Mouse (Mus musculus) ES-CJ7 (cell line): ENCODE measurements around the gene Inf2.

Source experiments
- DNase-seq: peaks from one replicate; pipeline ENCODE4 v3.0.0; 2011; ENCODE audit warnings: low read depth, low spot score

Gene Inf2

DNA sequence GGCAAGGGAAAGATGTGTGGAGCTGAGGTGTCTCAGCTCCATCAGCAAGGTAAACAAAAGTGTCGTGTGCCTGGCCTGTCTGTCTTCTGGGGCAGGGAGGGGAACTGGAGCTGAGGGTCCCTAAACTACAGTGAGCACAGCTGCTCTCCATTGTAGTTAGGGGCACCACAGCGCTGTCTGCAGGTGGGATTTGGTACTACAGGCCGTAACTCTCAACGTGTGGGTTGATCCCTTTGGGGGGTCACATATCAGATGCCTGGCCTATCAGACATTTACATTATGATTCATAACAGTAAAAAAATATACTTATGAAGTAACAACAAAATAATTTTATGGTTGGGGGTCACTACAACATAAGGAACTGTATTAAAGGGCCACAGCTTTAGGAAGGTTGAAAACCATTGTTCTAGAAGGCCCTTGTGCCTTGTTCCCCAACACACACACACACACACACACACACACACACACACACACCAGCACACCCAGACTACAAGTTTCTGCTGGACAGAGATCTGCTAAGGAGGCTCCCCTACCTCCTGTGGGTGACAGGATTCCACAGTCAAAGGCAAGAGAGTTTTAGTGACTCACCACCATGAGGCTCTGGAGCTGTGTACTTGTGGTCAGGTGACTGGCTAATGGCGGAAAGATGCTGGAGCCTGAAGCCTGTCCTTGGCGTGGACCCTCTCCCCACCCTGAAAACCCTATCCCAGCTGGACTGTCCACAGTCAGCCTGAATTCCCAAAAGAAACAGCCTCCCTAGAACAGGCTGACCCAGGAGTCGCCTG is 38.7 kb downstream of the Inf2 start:
- DNase-seq = peak; percentile 43

DNA sequence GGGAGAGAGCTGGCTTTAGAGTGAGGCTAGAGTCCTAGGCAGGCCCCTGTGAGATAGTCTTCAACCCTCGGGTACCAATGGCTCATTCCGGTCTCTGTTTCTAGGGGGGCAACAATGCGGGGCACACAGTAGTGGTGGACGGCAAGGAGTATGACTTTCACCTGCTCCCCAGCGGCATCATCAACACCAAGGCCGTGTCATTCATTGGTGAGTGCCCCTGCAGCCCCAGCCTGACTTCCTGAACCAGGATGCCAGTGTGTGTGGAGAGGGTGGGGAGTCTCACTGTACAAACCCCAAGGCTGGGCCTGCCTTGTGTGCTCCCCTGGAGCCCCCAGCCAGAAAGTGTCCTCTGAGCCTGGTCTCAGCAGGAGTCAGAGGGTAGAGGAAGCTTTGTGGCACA is 39.6 kb downstream of the Inf2 start:
- DNase-seq = no peak

DNA sequence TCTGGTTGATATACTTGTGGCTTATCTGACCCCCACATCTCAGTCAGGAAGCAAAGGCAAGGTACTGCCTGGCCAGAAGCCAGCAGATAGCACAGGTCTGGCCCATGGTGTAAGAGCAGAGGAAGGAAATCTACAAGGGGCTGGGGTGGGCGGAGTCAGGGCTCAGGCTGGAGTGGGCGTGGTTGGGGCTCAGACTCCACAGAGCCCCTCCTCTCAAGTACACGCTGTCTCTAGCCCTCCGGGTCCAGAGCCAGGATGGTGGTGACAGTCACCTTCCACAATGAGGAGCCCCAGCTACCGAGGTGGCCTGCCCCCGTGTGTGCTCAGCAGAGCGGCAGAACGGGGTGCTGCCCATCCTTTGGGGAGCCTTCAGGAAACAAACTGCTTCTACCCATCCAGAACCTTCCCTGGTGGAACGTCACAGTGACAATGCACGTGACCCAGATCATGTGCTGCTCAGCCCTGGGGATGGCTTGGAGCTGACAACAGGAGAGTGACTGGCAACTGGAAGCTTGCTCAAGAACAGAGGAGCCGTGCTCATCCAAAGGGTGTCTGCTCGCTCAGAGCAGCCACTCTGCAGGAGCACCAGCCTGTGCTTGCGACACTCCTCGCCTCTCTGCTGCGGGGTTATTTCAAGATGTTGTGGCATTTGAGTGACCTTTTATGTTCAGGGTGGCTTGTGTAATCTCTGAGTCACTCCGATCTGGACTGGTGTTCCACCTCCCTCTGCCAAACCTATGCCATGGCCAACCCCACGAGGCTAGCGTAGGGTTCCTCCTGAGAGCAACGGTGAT is 40.5 kb downstream of the Inf2 start:
- peak; percentile 79 for DNase-seq

DNA sequence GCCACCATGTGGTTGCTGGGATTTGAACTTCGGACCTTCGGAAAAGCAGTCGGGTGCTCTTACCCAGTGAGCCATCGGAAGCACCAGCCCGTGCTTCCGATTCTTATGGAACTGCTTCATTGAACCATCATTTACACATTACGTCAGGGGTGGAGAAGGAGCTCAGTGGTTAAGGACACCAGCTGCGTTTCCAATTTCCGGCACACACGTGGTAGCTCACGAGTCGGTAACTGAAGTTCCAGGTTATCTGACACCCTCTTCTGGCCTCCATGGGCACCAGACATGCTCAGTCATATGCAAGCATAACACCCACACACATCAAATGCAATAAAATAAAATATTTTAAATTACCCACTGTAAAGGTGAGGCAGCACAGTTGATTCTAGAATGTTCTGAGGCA is 41.4 kb downstream of the Inf2 start:
- DNase-seq = no peak

DNA sequence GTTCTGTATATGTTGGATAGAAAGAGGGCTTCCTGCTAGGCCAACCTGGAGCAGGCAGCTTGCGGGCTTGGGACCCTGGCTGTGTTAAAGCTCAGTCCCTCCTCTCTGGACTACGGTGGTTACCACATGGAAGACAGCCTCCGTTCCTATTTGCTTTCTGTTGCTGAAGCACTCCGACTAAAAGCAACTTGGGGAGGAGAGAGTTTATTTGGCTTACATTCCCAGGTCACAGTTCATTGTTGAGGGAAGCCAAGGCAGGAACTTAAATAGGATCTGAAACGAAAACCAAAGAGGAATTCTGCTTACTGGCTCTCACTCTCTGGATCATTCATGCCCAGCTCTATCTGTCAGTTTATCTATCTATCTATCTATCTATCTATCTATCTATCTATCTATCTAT is 42.2 kb downstream of the Inf2 start:
- DNase-seq = no peak

DNA sequence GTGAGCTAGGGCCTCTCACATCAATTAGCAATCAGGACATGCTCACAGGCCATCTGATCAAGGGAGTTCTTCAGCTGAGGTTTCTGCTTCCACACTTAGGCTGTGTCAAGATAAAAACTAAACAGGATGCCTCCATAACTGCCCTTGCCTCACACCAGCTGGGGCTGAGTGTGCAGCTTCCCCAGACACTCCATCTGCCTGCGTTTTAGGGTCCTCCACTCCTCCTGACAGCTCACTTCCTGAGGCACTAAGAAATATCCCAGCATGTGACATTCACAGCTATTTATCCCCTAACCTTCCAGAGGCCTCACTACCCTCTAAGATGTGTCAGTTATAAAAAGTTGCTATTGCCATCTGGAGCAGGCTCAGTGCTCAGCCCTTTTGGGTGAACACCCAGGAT is 42.9 kb downstream of the Inf2 start:
- no peak for DNase-seq

DNA sequence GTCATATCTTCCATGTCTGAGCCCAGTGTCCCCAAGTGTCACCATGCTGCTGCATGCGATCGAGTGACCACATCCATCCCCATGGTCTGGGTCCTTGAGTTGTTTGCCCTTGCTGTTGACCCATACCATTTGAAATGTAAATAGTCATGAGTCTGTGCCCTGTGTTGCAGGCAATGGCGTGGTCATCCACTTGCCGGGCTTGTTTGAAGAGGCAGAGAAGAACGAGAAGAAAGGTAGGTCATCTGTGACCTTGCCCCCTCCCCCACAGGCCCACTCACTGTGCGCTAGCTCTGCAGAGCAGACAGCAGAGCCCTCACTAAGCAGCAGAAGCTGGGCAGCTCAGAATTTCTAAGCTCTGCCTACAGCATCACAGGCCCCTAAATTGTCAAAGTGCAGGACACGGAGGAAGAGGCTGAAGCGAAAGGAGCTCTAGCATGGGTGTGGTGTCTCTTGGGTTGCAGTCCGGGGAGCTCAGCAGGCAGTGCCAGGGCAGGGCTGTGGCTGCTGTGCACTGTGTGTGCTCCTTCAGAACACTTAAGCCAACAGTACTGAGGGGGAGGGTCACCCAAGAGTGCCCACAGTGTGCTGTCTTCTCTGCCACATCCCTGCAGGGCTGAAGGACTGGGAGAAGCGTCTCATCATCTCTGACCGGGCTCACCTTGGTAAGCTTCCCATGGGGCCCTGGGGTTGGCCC is 43.6 kb downstream of the Inf2 start:
- no peak for DNase-seq

DNA sequence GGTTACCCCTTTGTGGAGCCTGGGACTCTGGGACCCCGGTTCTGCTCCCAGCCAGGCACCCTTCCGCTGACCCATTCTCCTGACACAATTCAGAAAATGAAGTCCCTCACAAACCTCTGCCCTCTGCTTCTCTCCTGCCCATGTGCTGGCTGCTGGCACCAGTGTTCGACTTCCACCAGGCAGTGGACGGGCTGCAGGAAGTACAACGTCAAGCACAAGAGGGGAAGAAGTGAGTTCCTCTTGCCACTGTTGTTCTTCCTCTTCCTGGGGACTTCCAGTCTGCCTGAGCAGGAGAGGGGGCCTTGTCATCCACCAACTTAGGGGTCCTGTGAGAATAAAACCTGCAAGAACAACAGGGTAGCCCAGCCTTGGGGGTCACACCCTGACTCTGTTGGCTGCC is 44.3 kb downstream of the Inf2 start:
- no peak for DNase-seq

DNA sequence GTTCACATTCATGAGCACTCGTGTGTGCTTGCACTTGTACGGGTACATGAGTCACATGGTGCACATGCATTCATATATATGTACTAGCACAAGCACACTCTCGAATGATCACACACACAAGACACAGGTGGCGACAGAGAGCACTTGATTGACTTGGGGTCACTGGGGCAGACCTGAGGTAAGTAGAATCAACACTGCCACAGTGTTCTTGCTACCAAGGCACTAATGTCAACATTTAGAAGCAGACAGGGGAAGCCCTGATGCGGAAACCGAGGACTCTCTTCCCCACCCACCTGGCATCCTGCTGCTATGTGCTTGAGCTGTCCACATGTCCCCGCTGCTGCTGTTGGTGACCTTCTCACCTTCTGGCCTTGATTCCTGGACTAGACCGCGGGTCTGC is 45.1 kb downstream of the Inf2 start:
- DNase-seq = peak; percentile 58

DNA sequence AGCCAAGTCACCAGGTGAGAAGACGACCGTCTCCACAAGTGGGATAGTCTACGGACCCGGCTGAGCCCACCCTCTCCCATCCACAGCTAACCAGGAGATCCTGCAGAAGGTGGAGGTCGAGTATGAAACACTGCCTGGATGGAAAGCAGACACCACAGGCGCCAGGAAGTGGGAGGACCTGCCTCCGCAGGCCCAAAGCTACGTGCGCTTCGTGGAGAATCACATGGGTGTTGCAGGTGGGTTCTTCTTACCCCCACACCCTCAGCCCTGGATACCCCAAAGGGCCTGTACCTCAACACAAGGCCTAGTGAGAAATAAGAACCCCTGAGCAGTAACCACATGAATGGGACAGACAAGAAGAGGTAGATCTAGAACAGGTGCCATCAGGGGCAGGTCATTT is 50.9 kb downstream of the Inf2 start:
- no peak for DNase-seq

DNA sequence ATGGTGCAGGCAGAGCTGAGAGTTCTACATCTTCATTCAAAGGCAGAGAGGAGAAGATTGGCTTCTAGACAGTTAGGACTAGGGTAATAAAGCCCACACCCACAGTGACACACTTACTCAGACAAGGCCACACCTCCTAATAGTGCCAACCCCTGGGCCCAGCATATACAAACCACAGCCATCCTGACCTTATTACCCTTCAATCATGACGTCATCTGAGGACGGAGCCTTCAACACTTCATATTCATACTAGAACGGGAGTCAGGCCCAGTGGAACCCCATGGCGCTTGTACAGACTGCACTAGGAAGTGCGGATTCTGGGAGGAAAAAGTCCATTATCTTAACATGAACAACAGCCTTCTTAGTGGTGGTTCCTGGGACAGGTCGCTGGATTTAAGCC is 54.5 kb downstream of the Inf2 start:
- no peak for DNase-seq

DNA sequence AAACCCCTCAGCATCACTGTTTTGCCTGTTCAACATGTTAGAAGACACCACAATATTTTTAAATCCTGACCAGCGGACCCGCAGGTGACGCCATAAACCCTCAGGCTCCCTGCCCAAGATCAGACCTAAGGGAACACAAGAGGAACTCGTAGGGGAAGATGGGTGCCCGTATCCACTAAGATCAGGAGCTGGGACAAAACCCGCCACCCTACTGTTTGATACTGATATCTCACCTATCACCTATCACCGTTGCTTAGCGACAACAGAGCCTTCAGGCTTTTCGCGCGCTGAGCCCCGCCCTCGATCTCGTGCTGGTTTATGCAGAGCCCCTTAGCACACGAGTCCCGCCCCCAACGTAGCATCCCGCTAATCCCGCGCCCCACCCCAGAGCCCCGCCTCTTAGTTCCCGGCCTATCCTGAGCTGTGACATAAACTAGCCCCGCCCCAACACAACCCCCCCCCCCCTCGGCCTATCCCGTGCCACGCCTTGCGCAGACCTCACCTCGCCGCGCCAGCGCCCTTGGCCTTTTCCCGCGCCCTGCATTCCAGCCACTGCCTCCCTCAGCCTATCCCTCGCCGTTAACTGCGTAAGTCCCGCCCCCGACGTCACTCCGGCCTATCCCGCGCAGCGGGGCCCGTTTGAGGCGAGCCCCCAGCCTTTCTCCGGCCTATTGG is 55.7 kb downstream of the Inf2 start, which contains the start of gene Siva1:
Siva1 (plus strand) TSS at position 500 of the 675 bp plus-strand sequence.
- peak; percentile 99 for DNase-seq

DNA sequence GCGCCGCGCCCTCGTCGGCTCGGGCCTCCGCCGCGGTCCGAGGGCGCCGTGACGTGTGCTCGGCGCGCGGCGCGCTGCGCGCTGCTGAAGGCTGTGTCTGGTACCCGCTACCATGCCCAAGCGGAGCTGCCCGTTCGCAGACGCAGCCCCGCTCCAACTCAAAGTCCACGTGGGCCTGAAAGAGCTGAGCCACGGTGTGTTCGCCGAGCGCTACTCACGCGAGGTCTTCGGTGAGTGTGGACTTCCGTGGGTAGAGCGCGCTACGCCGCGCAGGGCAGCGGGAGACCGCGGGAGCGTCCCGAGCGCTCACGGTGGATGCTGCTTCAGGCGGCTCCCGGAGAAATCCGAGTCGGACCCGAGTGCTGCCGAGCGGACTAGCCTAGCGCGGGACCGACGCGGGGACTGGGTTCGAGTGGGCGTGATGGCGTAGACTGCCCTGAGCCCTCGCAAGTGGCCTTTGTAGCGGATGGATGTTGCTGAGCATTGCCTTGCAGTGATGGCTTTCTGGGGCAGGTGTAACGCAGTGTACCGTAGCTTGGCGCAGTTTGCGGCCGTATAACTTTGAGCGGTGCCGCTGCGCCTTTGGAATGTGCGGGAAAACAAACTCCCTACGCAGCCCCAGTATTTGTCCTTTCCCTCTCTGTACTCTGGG is 56.4 kb downstream of the Inf2 start:
- DNase-seq = no peak

DNA sequence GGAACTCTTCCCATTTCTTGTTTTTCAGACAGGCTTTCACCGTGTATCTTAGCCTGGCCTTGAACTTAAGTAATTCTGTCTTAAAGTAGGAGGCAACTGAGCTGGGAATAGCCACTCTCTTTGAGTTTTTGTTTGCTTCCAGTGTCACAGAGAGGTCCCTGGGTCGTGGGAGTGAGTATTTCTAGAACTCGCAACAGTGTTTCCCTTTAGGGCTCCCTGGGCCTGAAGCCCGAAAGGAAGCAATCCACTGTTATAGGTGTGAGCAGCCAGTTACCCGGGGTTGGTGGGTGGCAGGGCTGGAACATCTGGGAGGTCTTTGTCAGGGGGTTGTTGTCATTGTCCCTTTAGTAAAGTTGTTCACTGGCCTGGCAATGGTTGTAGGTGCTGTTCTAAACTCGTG is 57.6 kb downstream of the Inf2 start:
- no peak for DNase-seq

DNA sequence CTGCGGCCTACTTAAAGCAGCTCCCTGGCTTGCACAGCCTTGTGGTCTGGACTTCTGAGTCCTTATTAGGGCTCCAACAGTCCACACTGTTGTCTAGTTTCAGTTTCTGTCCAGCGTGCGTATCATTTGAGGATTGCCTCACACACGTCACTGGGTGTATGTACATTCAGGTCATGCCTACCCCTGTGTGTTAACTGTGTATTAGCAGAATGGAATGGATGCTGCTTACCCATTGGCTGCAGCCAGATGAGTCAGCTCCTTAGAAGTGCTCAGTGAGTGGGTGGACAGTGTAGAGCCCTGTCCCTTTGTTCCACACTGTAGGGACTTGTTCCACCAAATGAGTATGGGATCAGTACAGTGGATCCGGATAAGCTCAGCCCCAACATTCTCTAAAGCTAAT is 59.5 kb downstream of the Inf2 start:
- DNase-seq = no peak

DNA sequence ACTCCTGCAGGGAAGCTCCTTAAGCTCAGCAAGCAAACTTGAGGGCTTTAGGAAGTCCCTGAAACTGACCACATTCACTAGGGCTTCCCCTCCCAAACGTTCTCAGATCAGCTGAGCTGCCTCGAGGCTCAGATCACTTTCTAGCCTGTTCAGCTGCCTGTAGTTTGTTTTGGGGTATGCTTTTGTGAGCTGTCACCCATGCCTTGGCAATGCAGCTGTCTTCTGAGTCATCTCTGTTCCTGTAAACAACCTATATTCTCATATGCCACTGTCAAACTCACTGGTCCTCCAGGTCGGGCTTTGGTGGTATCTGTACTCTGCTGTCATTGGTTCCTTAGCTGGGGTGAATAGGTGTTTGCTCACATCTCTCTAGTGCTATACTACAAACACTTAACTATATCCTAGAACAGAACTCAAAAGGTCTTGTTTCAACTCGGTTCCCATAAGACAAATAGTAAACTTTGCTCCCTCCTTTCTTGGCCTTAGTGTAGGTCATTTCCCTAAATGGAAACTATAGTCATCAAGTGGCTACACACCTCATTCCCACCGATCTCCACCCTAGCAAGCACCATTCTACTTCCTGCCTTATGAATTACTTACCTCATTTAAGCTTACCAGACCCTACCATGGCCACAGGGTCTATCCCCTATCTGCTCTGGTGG is 63.3 kb downstream of the Inf2 start:
- DNase-seq = no peak

DNA sequence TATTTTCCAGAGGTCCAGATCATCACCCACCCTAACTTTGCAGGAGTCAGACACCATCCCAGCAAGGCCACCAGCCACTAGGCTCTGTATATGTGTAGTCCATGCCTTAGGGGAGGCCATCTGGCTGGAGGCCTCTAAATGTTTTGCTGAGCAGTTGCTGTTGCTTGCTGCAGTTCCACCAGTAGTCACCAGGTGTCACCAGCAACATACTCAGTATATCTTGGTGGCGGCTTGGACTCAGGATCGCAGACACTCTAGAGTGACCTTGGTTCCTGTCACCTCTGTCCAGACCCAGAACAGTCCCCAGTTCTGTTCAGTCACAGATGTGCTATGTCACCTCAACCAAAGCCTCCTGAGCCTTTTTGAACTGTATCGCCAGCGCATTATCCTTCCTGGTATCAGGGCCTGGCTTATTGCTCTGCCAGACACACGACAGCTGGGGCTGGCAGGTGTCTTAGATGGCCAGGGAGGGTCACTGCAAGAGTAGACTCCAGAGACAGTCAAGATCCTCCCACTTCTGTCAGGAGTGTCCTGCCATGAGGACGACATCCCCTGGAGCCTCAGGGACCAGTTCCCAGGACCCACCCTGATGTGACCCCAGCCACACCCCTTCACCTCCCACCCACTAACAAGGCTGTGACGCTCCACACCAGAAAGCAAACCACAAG is 64.7 kb downstream of the Inf2 start:
- DNase-seq = peak; percentile 77

DNA sequence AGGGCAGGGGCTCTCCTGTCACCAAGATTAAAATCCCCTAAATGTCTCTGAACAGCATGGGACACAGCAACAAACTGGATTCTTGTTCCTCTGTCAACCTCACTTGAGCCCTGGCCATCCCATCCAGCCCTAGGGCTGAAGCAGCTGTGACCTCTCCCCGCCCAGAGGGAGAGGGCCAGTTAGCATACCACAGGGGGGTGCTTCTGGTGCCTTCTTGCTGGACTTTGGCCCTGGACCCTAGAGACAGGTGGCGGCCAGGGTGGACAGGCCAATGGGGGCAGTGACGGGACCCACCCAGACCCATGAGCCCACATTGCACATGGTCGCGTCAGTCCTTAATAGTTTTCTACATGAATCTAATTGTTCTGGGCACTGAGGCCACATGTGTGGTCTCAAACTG is 65.5 kb downstream of the Inf2 start:
- DNase-seq = no peak

DNA sequence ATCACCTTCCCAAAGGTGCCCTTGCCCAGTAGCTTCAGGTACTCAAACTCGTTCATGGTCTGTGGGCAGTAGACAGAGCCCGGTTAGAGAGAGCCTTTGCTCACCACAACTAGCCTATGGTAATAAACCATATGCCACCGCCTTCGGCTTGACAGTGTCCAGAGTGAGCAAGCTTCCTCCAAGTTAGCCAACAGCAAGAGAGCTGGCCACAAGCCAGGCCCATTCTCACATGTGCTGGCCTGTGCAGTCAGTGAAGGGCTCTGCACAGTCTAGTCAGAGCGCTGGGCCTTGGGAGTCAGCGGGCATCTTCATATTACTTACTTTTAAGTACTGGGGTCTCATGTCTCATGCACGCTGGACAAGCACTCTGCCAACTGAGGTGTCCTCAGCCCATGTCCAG is 70.0 kb downstream of the Inf2 start:
- DNase-seq = no peak

DNA sequence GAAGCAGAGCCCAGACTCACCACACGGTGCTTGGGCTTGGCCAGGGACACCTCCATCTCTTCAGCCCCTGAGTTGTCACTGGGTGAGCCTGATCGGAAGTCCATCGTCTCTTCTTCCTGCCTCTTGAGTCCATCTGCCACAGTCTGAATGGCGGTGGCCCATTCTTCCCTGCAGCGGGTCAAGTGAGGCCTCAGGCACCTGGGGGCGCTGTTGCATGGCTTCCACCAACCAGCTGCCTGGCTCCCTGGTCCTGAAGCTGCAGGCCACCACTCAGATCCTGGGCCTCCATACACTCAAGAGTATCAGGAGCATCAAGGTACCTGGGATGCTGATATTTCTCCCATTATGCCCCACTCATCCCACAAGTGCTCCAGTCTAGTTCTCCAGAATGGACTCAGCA is 70.5 kb downstream of the Inf2 start:
- peak; percentile 31 for DNase-seq
